Mouse (Mus musculus) left cerebral cortex, adult 6 months (tissue): Measurements from ENCODE around the gene Gm28510. TPM values are rescaled to one million over a fixed set of nuclear protein-coding genes. Genes with fewer than 3 reads are reported as not detected.

Experiments
- long read RNA-seq, 2 experiments: library from polyadenylated mRNA; unstranded; transcript quantifications; one replicate each; pipeline ENCODE4 v2.0.0; 2019 to 2020
- polyA plus RNA-seq: library from polyadenylated mRNA; unstranded; fragments of <200 nt; fragmentation: Nextera tagmentation; gene quantifications from 2 replicates; pipeline ENCODE4 v1.2.3, GENCODE M21; 2021

The Gm28510 gene
- polyA plus RNA-seq = not detected in 2 replicates
- long read RNA-seq, experiment 1 = 0 reads
- long read RNA-seq, experiment 2 = 0 reads

DNA sequence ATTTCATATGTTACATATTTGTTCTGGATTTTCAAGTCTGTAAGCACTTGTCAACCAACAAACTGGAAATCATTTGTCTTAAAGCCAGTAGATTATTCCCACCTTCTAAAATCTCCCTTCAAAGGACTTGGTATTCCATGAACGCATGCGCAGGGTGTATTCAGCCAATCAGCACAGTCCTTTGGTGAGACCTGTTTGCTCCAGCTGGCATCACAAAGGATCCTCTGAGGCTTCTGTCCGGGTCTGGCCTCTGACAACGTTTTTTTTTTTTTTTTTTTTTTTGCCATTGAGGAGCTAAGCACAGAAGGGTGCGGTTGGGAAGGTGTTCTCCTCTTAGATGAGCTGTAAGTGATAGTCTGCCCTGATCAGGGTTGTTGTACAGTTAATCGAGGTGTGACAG, at the start of gene Gm28510:
TSS of gene Gm28510 (plus strand) at position 301 of the 400 bp plus-strand sequence.

Other genes with a start within 250 kb of the Gm28510 start
- gene Gm20834, start 88.1 kb upstream of the Gm28510 start, polyA plus RNA-seq = not detected in 2 replicates
- not detected in 2 replicates for gene Gm20737, start 123.3 kb downstream of the Gm28510 start, polyA plus RNA-seq
- gene Gm21775, start 140.7 kb downstream of the Gm28510 start, polyA plus RNA-seq = not detected in 2 replicates
- gene Gm21900, start 203.6 kb downstream of the Gm28510 start, polyA plus RNA-seq = not detected in 2 replicates